Mouse (Mus musculus): ENCODE data around the gene Dusp27. TPM values are rescaled to one million over a fixed set of nuclear protein-coding genes. Genes with fewer than 3 reads are reported as not detected.

The Dusp27 gene
- total and polyA plus RNA-seq, 2 experiments from 2014 or later, result 0.59 to 1.2 TPM

DNA sequence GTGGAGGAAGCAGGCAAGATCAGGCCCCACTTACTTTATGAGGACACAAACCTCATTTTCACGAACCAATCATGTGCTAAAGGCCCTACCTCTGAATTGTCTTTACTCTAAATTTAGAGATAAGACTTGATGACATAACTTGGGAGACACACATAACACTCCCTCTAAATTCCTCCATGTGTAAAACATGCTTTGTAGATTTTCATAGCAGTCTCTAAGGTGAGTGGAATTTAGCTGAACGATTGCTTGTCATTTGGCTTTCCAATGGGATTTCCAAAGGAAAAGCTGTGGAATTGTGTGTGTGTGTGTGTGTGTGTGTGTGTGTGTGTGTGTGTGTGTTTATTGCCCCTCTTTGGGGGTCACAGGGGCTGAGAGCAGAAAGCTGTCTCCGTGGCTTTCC lies 38.4 kb downstream of the Dusp27 start:
- H3K4me3 ChIP-seq (ENCODE audit: low read depth, low read length), result no peak overlapping the region
- TF ChIP-seq CTCF (IDR thresholded peaks at IDR 0.05), result no peak
- no peak overlapping the region for H3K4me2 ChIP-seq (ENCODE audit: low read depth, low read length, poor library complexity, severe bottlenecking)
- no peaks in the 10 kb centered on the region for H3K36me3 ChIP-seq (ENCODE audit: insufficient read depth, low read length)
- H3K4me1 ChIP-seq (ENCODE audit: insufficient read depth, low read length), result 0 out of 2 replicates have a peak, but pooled peaks cover 3% of the 10 kb centered on the region
- ATAC-seq (ENCODE audit: low FRiP score), result no peak
- H3K27me3 ChIP-seq (ENCODE audit: insufficient read depth, low read length), result no peaks in the 10 kb centered on the region
- no peak overlapping the region for H3K27ac ChIP-seq (ENCODE audit: low read depth, low read length)
- 72% methylated on average over 3 of the region's 3 CpGs for WGBS
- H3K9me3 ChIP-seq (ENCODE audit: low read length), result no peaks in the 10 kb centered on the region
- no peak overlapping the region for H3K9ac ChIP-seq (replicated peaks; ENCODE audit: low read length, poor library complexity, severe bottlenecking)
- no peak for DNase-seq (ENCODE audit: low spot score)

DNA sequence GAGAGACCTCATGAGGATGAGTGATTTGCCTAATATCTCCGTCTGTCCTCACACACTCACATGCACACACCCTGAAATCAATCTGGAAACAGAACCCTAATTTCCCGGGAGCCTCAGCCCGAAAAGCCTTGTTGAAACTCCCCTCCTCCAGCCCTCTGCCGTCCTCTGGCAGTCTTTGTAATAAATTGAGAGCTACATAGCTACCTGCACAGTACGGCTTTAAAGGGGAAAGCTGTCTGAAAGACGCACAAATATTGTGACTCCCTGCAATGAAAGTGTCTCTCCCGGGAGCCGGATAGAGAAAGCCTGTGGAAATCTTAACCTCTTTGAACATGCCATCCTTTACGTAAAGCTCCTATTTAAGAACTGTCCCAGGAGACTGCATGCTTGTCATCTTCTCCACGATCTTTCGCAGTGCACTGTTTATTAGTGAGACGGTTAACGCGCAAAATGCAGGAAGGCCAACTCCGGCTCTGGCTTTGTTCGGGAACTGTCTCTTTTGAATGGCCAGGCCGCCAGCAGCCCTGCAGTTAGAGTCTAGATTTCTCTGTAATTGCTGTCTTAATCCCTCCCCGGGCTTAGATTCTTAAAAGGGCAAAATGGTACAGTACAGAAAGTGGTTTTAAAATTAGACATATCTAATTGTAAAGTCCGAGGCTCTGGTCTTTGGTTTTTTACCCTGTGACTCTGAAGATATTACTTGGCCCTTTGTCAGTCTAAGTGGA lies 39.1 kb downstream of the Dusp27 start:
- Histone ChIP-seq H3K27me3 (ENCODE audit: insufficient read depth, low read length) (no peaks in the 10 kb centered on the region), H3K36me3 (ENCODE audit: insufficient read depth, low read length) (no peaks in the 10 kb centered on the region), H3K9ac (replicated peaks; ENCODE audit: low read length, poor library complexity, severe bottlenecking) (no peak overlapping the region), H3K4me2 (ENCODE audit: low read depth, low read length, poor library complexity, severe bottlenecking) (peak overlapping the region; percentile 20; the same call in 1 of the 2 replicates), H3K27ac (ENCODE audit: low read depth, low read length) (no peak overlapping the region), H3K4me1 (ENCODE audit: insufficient read depth, low read length) (0 out of 2 replicates have a peak, but pooled peaks cover 3% of the 10 kb centered on the region), H3K9me3 (ENCODE audit: low read length) (no peaks in the 10 kb centered on the region), H3K4me3 (ENCODE audit: low read depth, low read length) (no peak overlapping the region)
- DNase-seq (ENCODE audit: low spot score), result peak; percentile 24
- 23% methylated on average over 19 of the region's 19 CpGs for WGBS
- TF ChIP-seq CTCF (IDR thresholded peaks at IDR 0.05), result no peak
- ATAC-seq (ENCODE audit: low FRiP score), result no peak

DNA sequence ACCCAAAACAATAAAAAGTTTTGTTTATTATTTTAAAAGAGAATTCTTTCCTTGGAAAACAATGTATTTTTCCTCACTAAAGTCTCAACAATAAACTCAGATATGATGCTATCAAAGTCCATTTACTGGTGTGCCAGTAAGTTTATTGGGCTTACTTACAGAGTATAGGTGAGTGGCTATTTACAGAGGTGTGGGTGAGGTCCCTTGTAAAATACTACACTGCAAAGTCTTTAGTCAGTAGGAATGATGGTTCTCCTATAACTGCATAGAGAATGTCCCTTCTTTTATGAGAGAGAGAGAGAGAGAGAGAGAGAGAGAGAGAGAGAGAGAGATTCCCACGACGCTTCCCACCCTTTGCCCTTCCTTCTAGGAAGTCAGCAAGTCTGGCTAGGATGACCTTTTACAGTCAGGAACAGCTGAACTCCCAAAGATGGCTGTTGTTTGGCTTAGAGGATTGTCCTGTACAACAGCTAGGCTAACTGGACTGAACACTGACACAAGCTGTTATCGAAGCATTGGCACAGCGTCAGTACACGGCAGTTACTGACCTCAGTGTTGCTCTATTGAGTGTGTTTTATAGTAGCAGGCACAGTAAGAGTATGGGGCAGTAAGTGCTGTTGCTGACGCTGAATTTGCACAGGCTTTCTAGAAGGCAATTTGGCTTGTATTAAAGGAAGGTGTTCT lies 50.5 kb downstream of the Dusp27 start:
- H3K9ac ChIP-seq (replicated peaks; ENCODE audit: low read length, poor library complexity, severe bottlenecking), result no peak overlapping the region
- 82% methylated on average over 6 of the region's 6 CpGs for WGBS

DNA sequence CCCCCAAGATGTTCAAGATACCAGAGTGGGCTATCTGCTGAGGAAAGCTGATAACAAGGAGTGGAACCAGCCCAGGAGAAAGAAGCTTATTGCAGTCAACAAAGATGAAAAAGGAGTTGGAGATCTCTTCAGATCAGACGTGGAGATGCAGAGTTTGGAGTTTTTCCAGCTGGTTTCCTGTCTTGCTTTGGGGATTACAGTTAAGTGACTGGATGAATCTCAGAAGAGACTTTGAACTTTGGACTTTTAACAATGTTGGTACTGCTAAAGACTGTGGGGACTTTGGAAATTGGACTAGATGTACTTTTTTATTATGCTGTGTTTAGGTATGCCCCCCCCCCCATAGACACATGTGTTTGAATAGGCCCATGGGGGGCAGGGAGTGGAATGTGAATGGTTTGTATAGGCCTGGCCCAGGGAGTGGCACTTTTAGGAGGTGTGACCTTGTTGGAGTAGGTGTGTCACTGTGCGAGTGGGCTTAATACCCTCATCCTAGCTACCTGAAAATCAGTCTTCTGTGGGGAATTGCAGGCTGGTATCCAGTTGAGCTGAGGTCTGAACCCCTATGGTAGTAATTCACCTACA lies 59.8 kb downstream of the Dusp27 start:
- H3K9me3 ChIP-seq (ENCODE audit: low read length), result no peaks in the 10 kb centered on the region
- no peak overlapping the region for H3K4me2 ChIP-seq (ENCODE audit: low read depth, low read length, poor library complexity, severe bottlenecking)
- DNase-seq (ENCODE audit: low spot score) (no peak), ATAC-seq (ENCODE audit: low FRiP score) (no peak)
- 94% methylated on average over 2 of the region's 2 CpGs for WGBS
- no peaks in the 10 kb centered on the region for H3K36me3 ChIP-seq (ENCODE audit: insufficient read depth, low read length)
- no peak overlapping the region for H3K4me3 ChIP-seq (ENCODE audit: low read depth, low read length)
- H3K27ac ChIP-seq (ENCODE audit: low read depth, low read length), result no peak overlapping the region
- no peak overlapping the region for H3K9ac ChIP-seq (replicated peaks; ENCODE audit: low read length, poor library complexity, severe bottlenecking)
- H3K4me1 ChIP-seq (ENCODE audit: insufficient read depth, low read length), result no peaks in the 10 kb centered on the region
- no peaks in the 10 kb centered on the region for H3K27me3 ChIP-seq (ENCODE audit: insufficient read depth, low read length)
- TF ChIP-seq CTCF (IDR thresholded peaks at IDR 0.05), result no peak

More for the DNA sequence above, 50.5 kb downstream of the Dusp27 start:
- ATAC-seq (ENCODE audit: low FRiP score), result no peak
- Histone ChIP-seq H3K4me1 (ENCODE audit: insufficient read depth, low read length) (no peaks in the 10 kb centered on the region), H3K27ac (ENCODE audit: low read depth, low read length) (no peak overlapping the region), H3K4me3 (ENCODE audit: low read depth, low read length) (no peak overlapping the region), H3K36me3 (ENCODE audit: insufficient read depth, low read length) (no peaks in the 10 kb centered on the region), H3K4me2 (ENCODE audit: low read depth, low read length, poor library complexity, severe bottlenecking) (no peak overlapping the region), H3K27me3 (ENCODE audit: insufficient read depth, low read length) (no peaks in the 10 kb centered on the region), H3K9me3 (ENCODE audit: low read length) (no peaks in the 10 kb centered on the region)
- no peak for DNase-seq (ENCODE audit: low spot score)
- no peak for TF ChIP-seq CTCF (IDR thresholded peaks at IDR 0.05)

DNA sequence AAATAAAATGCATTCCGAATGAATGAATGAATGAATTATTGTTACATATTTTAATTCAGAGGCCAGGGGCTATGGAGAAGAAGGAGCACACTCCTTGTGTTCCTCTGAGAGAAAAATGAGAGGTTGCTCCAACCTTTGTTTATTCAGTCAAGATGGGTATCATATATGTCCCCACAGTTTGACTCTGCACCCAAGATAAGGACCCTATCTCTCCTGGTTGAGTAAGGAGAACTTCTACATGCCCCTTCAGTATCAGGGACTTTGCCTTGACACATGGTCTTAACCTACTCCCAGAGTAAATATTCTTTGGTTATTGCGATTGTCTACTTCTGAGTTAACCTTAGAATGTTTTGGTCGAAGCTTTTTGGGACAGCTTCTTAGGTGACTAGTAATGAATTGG lies 63.9 kb downstream of the Dusp27 start:
- Histone ChIP-seq H3K36me3 (ENCODE audit: insufficient read depth, low read length) (no peaks in the 10 kb centered on the region), H3K27me3 (ENCODE audit: insufficient read depth, low read length) (no peaks in the 10 kb centered on the region), H3K4me1 (ENCODE audit: insufficient read depth, low read length) (no peaks in the 10 kb centered on the region), H3K9me3 (ENCODE audit: low read length) (no peaks in the 10 kb centered on the region), H3K4me3 (ENCODE audit: low read depth, low read length) (no peak overlapping the region), H3K4me2 (ENCODE audit: low read depth, low read length, poor library complexity, severe bottlenecking) (no peak overlapping the region), H3K27ac (ENCODE audit: low read depth, low read length) (no peak overlapping the region), H3K9ac (replicated peaks; ENCODE audit: low read length, poor library complexity, severe bottlenecking) (no peak overlapping the region)
- WGBS, result 95% methylated on average over 3 of the region's 3 CpGs
- no peak for ATAC-seq (ENCODE audit: low FRiP score)
- DNase-seq (ENCODE audit: low spot score), result no peak
- TF ChIP-seq CTCF (IDR thresholded peaks at IDR 0.05), result no peak

DNA sequence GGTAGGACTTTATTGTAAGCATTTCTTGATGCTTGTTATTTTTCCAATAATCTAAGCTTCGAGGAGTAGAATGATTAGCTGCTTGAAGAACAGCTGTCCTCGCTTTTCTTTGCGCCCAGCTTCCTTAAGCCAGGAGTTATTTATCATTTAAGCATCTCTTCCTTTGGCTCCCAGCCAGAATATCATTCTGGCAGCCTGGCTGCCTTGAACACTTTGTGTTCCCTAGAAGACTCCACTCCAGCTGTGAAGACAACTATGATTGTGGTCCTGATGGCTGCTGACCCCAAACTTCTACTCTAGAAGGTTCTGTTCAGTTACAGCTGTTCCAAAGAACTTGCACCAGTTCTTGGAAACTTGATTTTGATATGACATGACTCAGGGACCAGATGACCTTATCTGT lies 66.2 kb downstream of the Dusp27 start:
- no peak for TF ChIP-seq CTCF (IDR thresholded peaks at IDR 0.05)
- WGBS, result 32% methylated on average over 3 of the region's 3 CpGs
- no peak overlapping the region for H3K27ac ChIP-seq (ENCODE audit: low read depth, low read length)

More for the DNA sequence above, 66.2 kb downstream of the Dusp27 start:
- ATAC-seq (ENCODE audit: low FRiP score), result no peak
- DNase-seq (ENCODE audit: low spot score), result no peak
- no peaks in the 10 kb centered on the region for H3K36me3 ChIP-seq (ENCODE audit: insufficient read depth, low read length)
- no peaks in the 10 kb centered on the region for H3K9me3 ChIP-seq (ENCODE audit: low read length)
- H3K4me3 ChIP-seq (ENCODE audit: low read depth, low read length), result no peak overlapping the region
- H3K4me1 ChIP-seq (ENCODE audit: insufficient read depth, low read length), result no peaks in the 10 kb centered on the region
- no peaks in the 10 kb centered on the region for H3K27me3 ChIP-seq (ENCODE audit: insufficient read depth, low read length)
- no peak overlapping the region for H3K4me2 ChIP-seq (ENCODE audit: low read depth, low read length, poor library complexity, severe bottlenecking)
- no peak overlapping the region for H3K9ac ChIP-seq (replicated peaks; ENCODE audit: low read length, poor library complexity, severe bottlenecking)

Data from midbrain, postnatal 0 days (tissue).